Mouse (Mus musculus): ENCODE data around the gene Mpp6. TPM values are rescaled to one million over a fixed set of nuclear protein-coding genes. Genes with fewer than 3 reads are reported as not detected.

Mpp6 gene
- polyA plus RNA-seq (2017; shearing (Covaris generic)), result 10 to 100 TPM; 36.6 to 49.2 TPM

GRCm38 (mm10) chr6:50109757-50110378 lies at the start of gene Mpp6:
Gene Mpp6, plus strand, starts transcription at chr6:50110241.

Other genes starting within 250 kb of the Mpp6 start
- 1 to 10 TPM; 3.1 to 3.9 TPM for gene Gsdme, start 153.6 kb downstream of the Mpp6 start, polyA plus RNA-seq (2017; shearing (Covaris generic))